Mouse (Mus musculus): ENCODE measurements around the gene Pygm. TPM values are rescaled to one million over a fixed set of nuclear protein-coding genes. Genes with fewer than 3 reads are reported as not detected.

Pygm gene
- total RNA-seq, 2 experiments from 2014 or later: 0.41 to 6.9 TPM

- ATAC-seq (replicated peaks; ENCODE audit: poor library complexity, severe bottlenecking): no peak
These were observed 1.8 kb upstream of the Pygm start for GRCm38 (mm10) chr19:6382323-6382924.

DNA sequence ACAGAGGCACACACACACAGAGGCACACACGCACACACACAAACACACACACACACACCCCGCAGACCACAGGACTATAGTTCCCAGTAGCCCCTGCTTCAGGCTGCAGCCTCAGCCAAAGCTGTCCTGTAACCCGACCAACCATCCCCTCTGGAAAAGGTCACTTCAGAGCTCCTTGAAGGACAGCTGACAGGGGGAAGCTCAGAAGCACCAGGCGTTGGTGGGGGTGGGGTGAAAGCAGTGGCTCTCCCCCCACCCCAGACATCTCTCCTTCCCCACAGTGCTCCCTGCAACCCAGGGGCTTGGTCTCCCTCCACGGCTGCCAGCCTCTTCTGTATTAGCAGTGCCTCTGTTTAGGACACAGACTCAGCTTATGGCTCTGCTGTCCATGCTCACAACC is 729 bp upstream of the Pygm start:
- no peak for ATAC-seq (replicated peaks; ENCODE audit: poor library complexity, severe bottlenecking)

GRCm38 (mm10) chr19:6384954-6385353 is 755 bp downstream of the Pygm start:
- ATAC-seq (replicated peaks; ENCODE audit: poor library complexity, severe bottlenecking): no peak

DNA sequence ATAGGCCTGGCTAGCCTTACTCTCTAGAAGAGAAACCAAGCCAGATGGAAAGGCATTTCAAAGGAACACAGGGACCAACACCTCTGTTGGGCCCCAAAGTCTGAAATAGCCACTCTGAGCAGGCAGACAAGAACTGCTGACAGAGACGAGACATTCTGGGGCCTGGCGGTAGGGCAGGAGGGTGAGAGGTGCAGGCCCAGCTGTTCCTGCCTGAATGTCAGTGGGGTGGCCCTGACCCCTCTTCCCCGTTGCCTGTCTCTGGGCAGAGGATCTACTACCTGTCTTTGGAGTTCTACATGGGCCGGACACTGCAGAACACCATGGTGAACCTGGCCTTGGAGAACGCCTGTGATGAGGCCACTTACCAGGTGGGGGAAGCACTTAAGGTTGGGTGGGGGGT is 1.2 kb downstream of the Pygm start:
- no peak for ATAC-seq (replicated peaks; ENCODE audit: poor library complexity, severe bottlenecking)

DNA sequence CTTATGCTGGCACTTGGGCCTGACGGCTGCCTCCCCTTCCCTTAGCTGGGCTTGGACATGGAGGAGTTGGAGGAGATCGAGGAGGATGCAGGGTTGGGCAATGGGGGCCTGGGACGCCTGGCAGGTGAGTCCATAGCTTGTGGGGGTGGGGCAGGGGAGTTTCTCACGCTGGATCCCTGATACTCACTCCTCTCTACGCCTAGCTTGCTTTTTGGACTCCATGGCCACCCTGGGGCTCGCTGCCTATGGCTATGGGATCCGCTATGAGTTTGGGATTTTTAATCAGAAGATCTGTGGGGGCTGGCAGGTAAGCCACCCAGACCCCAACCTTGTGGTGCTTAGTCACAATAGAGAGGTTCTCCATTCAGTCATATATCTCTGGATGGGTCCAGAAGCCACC is 1.6 kb downstream of the Pygm start:
- ATAC-seq (replicated peaks; ENCODE audit: poor library complexity, severe bottlenecking): no peak

DNA sequence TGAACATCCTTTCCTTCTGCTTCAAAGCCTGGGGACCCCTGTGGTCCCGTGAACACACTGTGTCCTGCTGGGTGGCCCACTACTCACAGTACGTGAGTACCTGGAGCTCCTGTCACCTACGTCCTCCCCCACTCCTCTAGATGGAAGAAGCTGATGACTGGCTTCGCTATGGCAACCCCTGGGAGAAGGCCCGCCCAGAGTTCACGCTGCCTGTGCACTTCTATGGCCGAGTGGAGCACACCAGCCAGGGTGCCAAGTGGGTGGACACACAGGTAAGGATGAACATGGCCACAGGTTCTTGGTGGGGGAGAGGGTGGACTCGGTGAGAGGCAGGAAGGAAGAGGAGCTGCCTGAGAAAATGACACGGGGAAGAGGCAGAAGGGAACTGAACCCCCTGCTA is 2.0 kb downstream of the Pygm start:
- ATAC-seq (replicated peaks; ENCODE audit: poor library complexity, severe bottlenecking): no peak

DNA sequence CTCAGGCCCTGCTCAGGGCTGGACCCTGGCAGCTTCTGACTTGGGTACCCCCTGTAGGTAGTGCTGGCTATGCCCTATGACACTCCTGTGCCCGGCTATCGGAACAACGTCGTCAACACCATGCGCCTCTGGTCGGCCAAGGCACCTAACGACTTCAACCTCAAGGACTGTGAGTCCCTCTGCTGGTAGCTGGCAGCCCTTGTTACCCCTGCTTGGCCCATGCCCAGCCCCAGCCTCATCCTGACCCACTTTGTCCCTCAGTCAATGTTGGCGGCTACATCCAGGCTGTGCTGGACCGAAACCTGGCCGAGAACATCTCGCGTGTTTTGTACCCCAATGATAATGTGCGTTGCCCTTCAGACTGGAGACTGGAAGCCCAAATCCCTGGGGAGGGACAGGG is 3.8 kb downstream of the Pygm start:
- ATAC-seq (replicated peaks; ENCODE audit: poor library complexity, severe bottlenecking): no peak

DNA sequence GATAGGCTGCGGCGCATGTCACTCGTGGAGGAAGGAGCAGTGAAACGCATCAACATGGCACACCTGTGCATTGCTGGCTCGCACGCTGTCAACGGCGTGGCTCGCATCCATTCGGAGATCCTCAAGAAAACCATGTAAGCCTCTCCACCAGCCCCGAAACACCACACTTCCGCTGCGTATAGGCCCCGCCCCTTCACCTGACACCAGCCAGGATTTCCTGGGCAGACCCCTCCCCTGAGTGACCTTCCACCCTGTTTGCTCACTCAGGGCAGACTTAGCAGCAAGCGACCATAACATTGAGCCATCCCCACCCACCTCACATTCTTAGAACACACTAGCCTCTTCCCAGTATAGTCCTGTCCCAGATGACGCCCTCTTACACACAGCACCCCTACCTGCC is 5.6 kb downstream of the Pygm start:
- peak; percentile 45 for ATAC-seq (replicated peaks; ENCODE audit: poor library complexity, severe bottlenecking)

GRCm38 (mm10) chr19:6390251-6390650 is 6.1 kb downstream of the Pygm start:
- no peak for ATAC-seq (replicated peaks; ENCODE audit: poor library complexity, severe bottlenecking)

DNA sequence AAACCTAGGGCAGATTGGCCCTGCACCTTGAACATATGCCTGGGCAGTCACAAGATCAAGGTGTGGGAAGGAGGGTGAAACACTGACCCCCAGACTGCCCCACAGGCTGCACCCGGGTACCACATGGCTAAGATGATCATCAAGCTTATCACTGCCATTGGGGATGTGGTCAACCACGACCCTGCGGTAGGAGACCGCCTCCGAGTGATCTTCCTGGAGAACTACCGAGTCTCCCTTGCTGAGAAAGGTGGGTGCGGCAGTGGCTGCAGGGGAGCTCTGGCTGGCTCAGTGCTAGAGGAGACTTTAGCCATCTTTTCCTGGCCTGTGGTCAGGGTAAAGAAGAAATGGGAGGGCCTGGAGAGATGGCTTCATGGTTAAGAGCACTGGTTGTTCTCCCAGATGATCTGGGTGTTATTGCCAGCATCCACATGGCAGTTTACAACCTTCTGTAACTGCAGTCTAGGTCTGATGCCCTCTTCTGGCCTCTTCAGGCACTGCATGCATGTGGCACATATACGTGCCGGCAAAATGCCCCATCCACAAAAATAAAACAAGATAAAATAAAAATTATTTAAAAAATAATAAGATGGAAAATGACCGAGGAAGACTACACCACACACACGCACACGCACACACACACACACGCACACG is 8.7 kb downstream of the Pygm start:
- ATAC-seq (replicated peaks; ENCODE audit: poor library complexity, severe bottlenecking): peak; percentile 29

DNA sequence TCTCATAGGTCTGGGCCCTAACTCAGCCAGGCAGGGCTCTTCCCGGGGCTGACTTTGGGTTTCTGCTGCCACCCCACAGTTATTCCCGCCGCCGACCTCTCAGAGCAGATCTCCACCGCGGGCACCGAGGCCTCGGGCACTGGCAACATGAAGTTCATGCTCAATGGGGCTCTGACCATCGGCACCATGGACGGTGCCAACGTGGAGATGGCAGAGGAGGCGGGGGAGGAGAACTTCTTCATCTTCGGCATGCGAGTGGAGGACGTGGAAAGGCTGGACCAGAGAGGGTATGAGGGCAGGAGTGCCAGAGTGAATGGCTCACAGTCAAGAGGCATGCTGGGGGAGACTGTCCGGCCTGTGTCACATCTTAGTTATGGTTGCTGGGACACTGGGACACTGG is 9.4 kb downstream of the Pygm start:
- ATAC-seq (replicated peaks; ENCODE audit: poor library complexity, severe bottlenecking): no peak

- no peak for ATAC-seq (replicated peaks; ENCODE audit: poor library complexity, severe bottlenecking)
These were observed 12.0 kb downstream of the Pygm start for GRCm38 (mm10) chr19:6396237-6396636.

GRCm38 (mm10) chr19:6397582-6398249 is 13.5 kb downstream of the Pygm start:
- no peak for ATAC-seq (replicated peaks; ENCODE audit: poor library complexity, severe bottlenecking)

- ATAC-seq (replicated peaks; ENCODE audit: poor library complexity, severe bottlenecking): peak; percentile 30
These were observed 14.5 kb downstream of the Pygm start for GRCm38 (mm10) chr19:6398447-6399284.

DNA sequence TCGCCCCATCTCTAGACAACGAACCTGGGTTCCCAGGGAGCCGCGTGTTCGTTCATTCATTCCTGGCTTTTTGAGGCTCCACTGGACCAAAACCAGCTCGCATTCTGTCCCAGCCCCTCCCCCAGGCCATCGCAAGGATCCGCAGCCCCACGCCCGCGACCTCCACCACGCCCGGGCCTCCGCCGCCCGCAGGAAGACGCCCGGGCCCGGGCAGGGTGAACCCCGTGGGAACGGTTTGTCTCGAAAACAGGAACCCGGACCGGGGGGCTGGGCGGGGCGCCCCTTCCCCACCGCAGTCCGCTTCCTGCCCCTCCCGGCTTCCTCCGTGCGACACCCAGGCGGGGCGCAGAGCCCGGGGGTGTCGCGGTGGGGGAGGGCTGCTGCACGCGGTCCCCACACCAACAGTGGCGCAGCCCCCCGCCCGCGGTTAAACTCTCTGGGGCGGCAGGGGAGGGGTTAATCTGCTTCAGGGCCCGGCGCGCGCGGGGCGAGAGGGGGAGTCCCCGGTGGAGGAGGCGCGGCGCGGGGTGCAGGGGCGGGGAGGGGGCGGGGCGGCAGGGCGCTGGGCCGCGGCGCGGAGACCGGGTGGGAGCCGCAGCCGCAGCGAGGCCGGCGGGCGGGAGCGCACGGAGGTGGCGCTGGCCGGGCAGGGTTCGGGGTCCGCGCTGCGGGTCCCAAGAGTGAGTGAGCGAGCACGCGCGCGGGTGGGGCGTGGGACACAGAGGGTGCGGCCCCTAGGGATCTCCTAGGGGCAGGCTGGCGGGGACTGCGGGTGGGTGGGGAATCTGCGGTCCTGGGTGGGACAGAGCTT is 15.3 kb downstream of the Pygm start, which contains the start of gene Rasgrp2:
Gene Rasgrp2 (plus strand): TSS at position 56 of the 811 bp plus-strand sequence.
- peak; percentile 40 for ATAC-seq (replicated peaks; ENCODE audit: poor library complexity, severe bottlenecking)

GRCm38 (mm10) chr19:6400096-6401086 is 16.2 kb downstream of the Pygm start:
- ATAC-seq (replicated peaks; ENCODE audit: poor library complexity, severe bottlenecking): no peak

DNA sequence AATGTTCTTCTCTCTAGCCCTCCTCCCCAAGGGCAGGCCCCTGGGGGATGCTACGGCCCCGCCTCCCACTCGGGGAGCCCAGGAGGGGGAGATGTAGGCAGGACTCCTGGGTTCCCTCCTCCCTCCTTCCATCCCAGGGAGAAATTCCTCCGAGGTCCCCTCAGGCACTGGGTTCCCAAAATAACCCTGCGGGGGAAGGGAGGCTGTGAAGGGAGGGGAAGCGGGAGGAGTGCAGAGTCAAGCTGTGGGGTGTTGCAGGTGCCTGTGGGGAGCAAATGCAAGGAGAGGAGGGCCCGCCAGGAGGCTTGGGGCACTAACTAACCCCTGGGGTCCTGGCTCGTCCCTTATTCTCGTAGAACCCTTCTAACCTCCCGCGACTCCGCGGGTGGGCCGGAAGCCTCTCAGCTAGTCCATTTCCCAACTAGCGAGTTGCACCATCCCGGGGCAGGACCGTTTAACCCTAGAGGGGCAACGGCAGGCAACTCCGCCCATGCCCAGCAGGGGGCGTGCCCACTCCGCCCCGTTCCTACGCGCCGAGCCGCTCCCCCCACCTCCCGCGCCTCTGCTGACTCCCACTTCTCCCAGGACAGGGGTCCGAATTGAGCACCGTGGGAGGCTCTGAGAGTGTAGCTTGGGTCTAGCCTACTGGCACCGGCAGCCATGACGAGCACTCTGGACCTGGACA is 17.1 kb downstream of the Pygm start:
- peak; percentile 61 for ATAC-seq (replicated peaks; ENCODE audit: poor library complexity, severe bottlenecking)

GRCm38 (mm10) chr19:6401951-6402350 is 17.8 kb downstream of the Pygm start:
- 0 out of 2 replicates have a peak, but pooled peaks have one; percentile 6 for ATAC-seq (replicated peaks; ENCODE audit: poor library complexity, severe bottlenecking)
